Mouse (Mus musculus): Measurements from ENCODE around the gene Igfbp4.

Gene Igfbp4

GRCm38 (mm10) chr11:99041051-99041729 is at the start of gene Igfbp4:
Gene Igfbp4, plus strand, starts transcription at chr11:99041244.
- peak; percentile 70 for DNase-seq

GRCm38 (mm10) chr11:98995987-98996386 is 45.1 kb upstream of the Igfbp4 start:
- no peak for DNase-seq

DNA sequence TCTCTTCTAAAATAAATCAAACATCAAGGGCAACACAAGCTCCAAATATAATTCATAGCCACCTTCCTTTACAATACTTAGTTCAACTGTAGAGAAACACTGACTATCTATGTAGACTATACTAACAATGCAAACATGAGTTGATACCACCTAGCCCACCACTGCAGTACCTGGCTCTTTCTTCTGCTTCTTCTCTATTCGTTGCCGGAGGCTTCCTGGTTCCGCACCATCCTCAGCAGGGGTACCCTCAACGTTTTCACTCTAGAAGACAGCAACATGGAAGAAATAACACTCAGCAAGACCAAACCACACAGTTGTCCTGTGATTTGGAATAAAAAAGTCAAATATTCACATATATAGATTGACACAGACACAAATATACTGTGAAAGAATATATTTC is 43.4 kb upstream of the Igfbp4 start:
- no peak for DNase-seq

- DNase-seq, result no peak
Measured at GRCm38 (mm10) chr11:98998776-98999175, 42.3 kb upstream of the Igfbp4 start.

GRCm38 (mm10) chr11:98999243-98999642 is 41.8 kb upstream of the Igfbp4 start:
- DNase-seq, result no peak

DNA sequence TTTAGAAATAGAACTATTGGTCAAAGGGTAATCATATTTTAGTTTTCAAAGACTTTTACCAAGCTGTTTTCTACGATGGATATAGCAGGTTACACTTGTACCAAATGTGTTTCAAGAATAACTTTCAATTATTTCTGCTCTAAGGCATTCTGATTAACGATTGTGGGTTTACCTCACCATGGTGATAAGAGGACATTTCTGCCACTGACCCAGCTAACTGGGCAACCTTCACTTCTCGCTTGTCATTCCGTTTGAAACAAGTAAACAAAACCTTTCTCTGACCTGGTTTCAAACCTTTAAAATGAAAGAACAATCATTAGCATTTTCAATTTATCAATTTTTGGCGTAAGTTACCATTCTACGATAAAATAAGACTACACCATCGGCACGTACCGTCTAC is 34.3 kb upstream of the Igfbp4 start:
- DNase-seq, result no peak

DNA sequence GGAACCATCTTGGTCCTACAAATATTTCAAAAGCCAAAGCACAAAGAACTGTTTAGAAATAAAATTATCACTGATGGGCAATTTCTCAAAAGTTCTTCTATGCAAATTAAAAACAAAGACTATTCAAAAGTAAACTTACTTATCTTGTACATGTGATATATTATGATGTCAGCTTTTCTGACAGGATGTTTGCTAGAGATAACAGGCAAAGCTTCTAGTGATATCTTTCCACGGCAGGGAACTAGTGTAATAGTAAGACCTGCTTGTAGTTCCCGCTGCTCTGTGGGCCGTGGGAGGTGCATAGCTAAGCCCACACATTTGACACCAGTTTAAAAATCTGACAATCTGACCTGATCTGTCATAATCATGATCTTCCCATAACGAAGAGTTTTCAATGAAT is 30.9 kb upstream of the Igfbp4 start:
- no peak for DNase-seq

DNA sequence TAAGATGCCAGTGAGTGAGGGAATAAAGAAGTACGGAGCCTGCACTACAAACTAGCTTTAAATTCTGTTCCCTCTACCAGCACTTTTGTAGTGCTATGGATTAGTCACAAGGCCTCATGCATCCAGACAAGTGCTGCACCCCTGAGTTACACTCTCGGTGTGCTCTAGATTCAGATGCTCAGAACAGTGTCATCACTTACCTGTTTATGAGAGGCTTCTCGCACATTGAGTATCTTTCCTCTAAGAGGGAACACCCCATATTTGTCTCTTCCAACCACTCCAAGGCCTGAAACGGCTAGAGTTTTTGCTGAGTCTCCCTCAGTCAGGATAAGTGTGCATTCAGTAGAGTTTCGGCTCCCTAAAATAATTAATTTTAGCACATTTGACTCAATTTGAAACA is 30.3 kb upstream of the Igfbp4 start:
- DNase-seq, result no peak

GRCm38 (mm10) chr11:99013856-99014255 is 27.2 kb upstream of the Igfbp4 start:
- DNase-seq, result no peak

GRCm38 (mm10) chr11:99019844-99020243 is 21.2 kb upstream of the Igfbp4 start:
- no peak for DNase-seq

DNA sequence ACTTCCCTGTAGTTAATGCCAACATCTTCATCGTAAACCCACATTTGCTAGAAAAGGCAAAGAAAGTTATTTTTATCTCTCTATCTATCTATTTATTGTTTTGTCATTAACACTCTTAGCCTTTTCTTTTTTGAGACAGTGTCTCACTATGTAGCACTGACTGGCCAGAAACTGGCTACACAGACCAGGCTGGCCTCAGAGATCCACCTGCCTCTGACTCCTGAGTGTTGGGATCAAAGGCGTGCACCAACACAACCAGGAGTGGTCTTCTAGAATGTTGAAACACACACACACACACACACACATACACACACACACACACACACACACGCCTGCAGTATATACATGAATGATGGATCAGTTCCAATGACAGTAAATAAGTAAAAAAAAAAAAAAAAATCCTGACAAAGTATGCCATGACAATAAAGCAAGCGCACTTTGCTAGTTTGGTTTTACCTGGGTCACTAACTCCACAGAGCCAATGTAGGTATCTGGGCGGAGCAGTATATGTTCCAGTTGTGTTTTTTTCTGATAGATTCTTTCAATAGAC is 18.6 kb upstream of the Igfbp4 start:
- DNase-seq, result no peak

DNA sequence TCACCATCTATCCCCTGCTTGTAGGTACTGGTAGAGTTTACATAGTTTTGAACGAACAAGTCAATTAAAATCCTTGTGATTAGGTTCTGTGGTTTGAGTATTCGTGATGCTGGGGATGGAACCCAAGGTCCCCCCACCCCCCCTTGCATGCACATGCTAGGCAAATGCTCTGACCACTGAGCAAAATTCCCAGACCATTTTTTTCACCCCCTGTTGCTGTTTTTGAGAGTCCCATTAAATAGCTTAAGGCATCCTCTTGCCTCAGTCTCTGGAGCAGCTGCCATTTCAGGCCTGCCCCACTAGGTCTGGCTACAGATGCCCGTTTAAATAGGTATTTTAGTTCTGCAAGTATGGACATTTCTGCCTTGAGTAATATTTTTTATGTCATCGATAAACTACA is 17.9 kb upstream of the Igfbp4 start:
- DNase-seq, result no peak

DNA sequence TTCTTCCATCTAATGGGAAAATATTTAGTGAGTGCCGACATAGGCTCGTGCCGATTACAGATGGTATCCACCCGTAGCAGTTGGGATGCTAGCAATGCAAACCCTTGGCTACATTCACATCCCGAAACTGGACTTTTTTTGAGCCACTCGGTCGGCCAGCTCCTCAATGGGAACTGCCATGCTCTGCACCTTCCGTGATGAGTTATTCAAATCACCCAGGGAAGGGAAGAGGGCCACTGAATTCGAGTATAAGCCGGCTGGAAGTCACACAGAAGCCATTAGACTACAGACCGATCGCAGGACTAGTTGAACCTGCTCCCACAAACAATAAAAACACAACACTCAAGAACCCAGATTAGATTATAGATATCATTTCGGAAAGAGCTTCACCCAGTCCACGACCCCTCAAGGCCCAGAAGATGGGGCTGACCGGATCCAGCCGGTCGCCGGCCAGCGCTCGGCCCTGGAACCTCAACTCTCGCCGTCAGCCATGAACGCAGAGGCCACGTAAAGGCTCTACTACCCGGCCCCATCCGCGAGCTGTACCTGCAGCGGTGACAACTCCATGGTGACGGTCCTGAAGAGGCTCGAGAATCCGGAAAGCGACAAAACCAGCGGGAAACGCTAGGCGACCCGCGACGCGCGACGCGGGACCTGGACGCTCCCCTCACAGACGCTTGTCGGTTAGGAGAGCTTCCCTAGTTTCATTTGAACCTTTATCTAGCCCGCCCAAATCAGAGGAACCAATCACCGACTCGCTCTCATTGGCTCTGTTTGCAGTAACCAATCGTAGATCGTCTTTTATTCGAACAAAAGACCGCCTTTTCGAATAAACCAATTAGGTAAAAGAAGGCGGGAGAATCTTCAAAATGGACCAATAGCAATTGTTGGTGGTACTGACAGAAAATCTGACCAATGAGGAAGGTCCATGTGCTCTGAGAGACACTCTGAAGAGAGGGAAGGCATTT is 17.3 kb upstream of the Igfbp4 start, which contains the start of gene Top2a:
Gene Top2a (minus strand): TSS at position 690 of the 968 bp plus-strand sequence.
- peak; percentile 90 for DNase-seq

- no peak for DNase-seq
Measured at GRCm38 (mm10) chr11:99024468-99025134, 16.4 kb upstream of the Igfbp4 start.

GRCm38 (mm10) chr11:99025878-99026277 is 15.2 kb upstream of the Igfbp4 start:
- no peak for DNase-seq

DNA sequence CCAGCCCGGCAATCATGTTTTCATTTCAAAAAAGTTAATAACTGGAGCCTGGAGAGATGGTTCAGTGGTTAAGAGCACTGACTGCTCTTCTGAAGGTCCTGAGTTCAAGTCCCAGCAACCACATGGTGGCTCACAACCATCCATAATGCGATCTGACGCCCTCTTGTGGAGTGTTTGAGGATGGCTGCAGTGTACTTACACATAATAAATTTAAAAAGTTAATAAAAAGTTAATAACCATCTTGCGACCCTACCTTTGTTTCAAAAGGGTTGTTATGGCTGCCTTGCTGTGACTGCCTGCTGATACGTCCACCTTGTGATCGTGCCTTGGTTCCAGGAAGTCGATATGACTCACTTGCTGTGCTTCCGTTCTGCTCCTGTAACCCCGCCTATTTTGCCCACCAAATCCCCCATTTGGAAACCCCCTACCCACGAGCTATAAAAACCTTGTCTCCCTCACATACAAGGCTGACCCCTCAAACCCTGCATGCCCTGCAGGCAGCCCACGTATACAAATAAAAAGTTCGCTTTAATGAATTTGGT is 14.1 kb upstream of the Igfbp4 start:
- DNase-seq, result no peak

DNA sequence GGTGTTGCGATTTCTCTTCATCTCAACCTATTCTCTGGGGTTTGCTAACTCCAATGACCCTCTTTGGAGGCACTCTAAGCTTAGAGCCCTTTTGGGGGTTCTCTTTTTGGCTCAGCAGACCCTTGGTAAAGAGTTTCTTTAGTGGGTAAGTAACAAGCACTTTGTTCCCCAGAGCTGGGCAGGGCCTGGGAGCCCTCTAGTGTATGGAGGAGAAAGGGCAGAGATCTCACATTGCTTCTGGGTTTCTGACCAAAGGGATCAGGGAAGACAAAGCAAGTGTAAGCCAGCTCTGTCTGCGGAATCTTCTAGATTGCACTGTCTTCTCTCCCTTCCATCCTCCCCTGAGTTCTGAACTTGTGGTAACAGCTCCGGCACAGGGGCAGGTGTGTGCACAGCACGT is 5.7 kb upstream of the Igfbp4 start:
- DNase-seq, result no peak

- no peak for DNase-seq
Measured at GRCm38 (mm10) chr11:99036254-99036653, 4.8 kb upstream of the Igfbp4 start.

GRCm38 (mm10) chr11:99039782-99040181 is 1.3 kb upstream of the Igfbp4 start:
- peak; percentile 84 for DNase-seq

DNA sequence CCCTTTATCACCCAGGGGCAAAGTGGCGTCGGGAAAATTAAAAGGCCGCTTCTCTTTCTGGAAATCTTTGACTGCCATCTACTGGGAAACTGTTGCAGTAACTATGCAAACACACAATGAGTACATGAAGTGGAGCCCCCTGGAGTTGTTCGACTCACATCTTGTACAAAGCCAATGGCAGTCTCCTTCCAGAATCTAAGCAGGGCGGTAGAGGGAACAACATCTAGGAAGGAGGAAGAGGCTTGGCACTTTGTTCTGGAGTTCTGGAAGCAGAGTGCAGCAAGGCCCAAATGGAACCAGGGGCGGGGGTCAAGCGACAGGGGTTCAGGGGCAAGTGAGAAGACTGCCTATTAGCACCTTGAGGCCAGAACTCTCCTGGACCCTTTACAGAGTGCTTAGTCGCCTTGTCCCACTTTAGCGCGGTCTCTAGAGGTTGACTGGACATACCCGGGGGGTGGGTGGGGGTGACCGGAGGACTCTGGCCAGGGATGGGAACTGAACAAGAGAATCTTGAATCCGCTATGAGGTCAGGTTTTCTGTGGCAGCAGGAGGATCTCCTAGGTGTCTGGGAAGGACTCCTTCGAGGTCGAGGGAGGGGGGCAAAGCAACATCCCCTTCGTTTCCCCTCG is 584 bp upstream of the Igfbp4 start:
- peak; percentile 50 for DNase-seq

DNA sequence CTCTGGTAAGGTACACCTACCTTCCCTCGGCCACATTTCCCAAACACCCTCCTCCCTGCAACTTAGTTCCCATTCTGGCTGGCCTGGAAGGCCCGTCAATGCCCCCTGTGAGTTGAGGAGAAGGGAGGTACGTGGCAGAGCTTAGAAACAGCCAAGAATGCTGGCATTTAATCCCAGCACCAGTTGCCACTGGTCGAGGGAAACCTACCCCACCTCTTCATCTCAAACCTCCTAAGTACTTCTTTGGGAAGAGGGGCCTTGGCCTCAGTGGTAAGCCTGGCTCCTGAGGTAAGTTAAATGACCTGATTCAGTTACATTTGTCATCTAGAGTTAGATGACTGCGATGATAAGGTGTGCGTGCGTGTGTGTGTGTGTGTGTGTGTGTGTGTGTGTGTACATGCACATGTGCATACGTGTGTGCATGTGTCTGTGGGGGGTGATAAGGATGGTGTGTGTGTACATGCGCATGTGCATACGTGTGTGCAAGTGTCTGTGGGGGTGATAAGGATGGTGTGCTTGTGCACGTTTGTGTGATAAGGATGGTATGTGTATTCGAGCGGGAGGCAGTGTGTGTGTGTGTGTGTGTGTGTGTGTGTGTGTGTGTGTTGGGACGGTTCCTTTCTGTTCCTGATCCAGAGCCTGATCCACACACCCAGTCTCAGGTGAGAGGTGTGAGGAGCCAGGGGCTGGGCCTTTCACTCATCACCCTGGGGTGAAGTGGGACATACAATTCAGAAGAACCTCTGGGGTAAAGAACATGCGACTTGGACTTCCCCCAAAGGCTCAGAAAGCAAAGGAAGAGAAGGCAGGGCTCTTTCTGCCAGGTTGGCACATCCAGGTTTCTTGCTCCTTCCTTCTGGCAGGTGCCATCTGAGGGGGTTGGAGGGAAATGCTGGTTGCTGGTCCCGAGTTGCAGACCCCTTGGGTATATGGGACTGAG is 1.1 kb downstream of the Igfbp4 start:
- DNase-seq, result peak; percentile 9

Data from lung, postnatal 14 days (tissue).